Mouse (Mus musculus) embryonic facial prominence, embryonic 13.5 days (tissue): Measurements from ENCODE around the gene Thbs2. TPM values are rescaled to one million over a fixed set of nuclear protein-coding genes. Genes with fewer than 3 reads are reported as not detected.

Experiments
- ATAC-seq: fragments of 200-750 bp; cut with Nextera tagmentation; 2 replicates; pipeline ENCODE4 v1.8.0; 2017; ENCODE audit warnings: low read depth; ENCODE audit not compliant: insufficient number of reproducible peaks, insufficient read depth, low FRiP score, low TSS enrichment
- H3K27ac ChIP-seq: fragments of 300-500 bp; sonication (generic); 2 replicates; pipeline ENCODE4 v1.5.1; 2015; ENCODE audit warnings: moderate library complexity, mild to moderate bottlenecking, inconsistent platforms
- H3K27me3 ChIP-seq: fragments of 300-500 bp; sonication (generic); 2 replicates; pipeline ENCODE4 v1.6.1; 2015; ENCODE audit warnings: mild to moderate bottlenecking, inconsistent platforms
- H3K36me3 ChIP-seq: fragments of 300-500 bp; sonication (generic); 2 replicates; pipeline ENCODE4 v1.6.1; 2015; ENCODE audit warnings: mild to moderate bottlenecking, inconsistent platforms
- H3K4me1 ChIP-seq: fragments of 300-500 bp; sonication (generic); 2 replicates; pipeline ENCODE4 v1.6.1; 2015; ENCODE audit warnings: inconsistent platforms
- H3K4me2 ChIP-seq: fragments of 300-500 bp; sonication (generic); 2 replicates; pipeline ENCODE4 v1.6.1; 2015; ENCODE audit warnings: moderate library complexity, mild to moderate bottlenecking, inconsistent platforms
- H3K4me3 ChIP-seq: fragments of 300-500 bp; sonication (generic); 2 replicates; pipeline ENCODE4 v1.5.1; 2015; ENCODE audit warnings: mild to moderate bottlenecking, inconsistent platforms
- H3K9ac ChIP-seq: fragments of 300-500 bp; sonication (generic); 2 replicates; pipeline ENCODE4 v1.6.1; 2015; ENCODE audit warnings: mild to moderate bottlenecking, inconsistent platforms
- H3K9me3 ChIP-seq: fragments of 300-500 bp; sonication (generic); 2 replicates; pipeline ENCODE4 v1.6.1; 2016; ENCODE audit warnings: inconsistent platforms
- WGBS: fragments of 180-500 bp; shearing (Covaris S2); methylation state at CpG from one replicate; pipeline ENCODE4 v1.1.7; 2015; ENCODE audit warnings: mixed read lengths; 5-methylcytosine and 5-hydroxymethylcytosine counted together
- polyA plus RNA-seq: library from polyadenylated mRNA; unstranded; fragments of >200 nt; fragmentation: Nextera tagmentation; extraction: Ambion mirVana; gene quantifications from 2 replicates; pipeline ENCODE4 v1.2.1, GENCODE M21; 2015

The Thbs2 gene
- polyA plus RNA-seq, 1 experiment from 2014 or later, result 21.7 TPM

GRCm38 (mm10) chr17:14714782-14715181 lies 20.7 kb upstream of the Thbs2 start:
- H3K4me3 ChIP-seq, result no peak overlapping the region
- H3K27ac ChIP-seq, result no peak overlapping the region
- no peaks in the 10 kb centered on the region for H3K9me3 ChIP-seq
- 49% methylated on average over 8 of the region's 8 CpGs for WGBS
- H3K27me3 ChIP-seq, result no peaks in the 10 kb centered on the region
- no peak overlapping the region for H3K9ac ChIP-seq
- H3K4me1 ChIP-seq, result peaks cover 18% of the 10 kb centered on the region
- H3K36me3 ChIP-seq, result no peaks in the 10 kb centered on the region
- ATAC-seq, result no peak
- no peak overlapping the region for H3K4me2 ChIP-seq

- no peaks in the 10 kb centered on the region for H3K27me3 ChIP-seq
- WGBS, result 55% methylated on average over 3 of the region's 3 CpGs
- no peak overlapping the region for H3K9ac ChIP-seq
- no peak overlapping the region for H3K27ac ChIP-seq
- H3K4me3 ChIP-seq, result no peak overlapping the region
- no peak overlapping the region for H3K4me2 ChIP-seq
- H3K4me1 ChIP-seq, result peaks cover 18% of the 10 kb centered on the region
- no peaks in the 10 kb centered on the region for H3K36me3 ChIP-seq
- H3K9me3 ChIP-seq, result no peaks in the 10 kb centered on the region
- no peak for ATAC-seq
These were observed 20.3 kb upstream of the Thbs2 start for GRCm38 (mm10) chr17:14714374-14714773.

- Histone ChIP-seq H3K27ac (no peak overlapping the region), H3K4me2 (no peak overlapping the region), H3K4me1 (peaks cover 13% of the 10 kb centered on the region; the same call in 1 of the 2 replicates), H3K9ac (no peak overlapping the region), H3K27me3 (no peaks in the 10 kb centered on the region), H3K36me3 (no peaks in the 10 kb centered on the region), H3K9me3 (no peaks in the 10 kb centered on the region), H3K4me3 (no peak overlapping the region)
- ATAC-seq, result no peak
- 93% methylated on average over 3 of the region's 3 CpGs for whole genome bisulfite sequencing
These were observed 17.7 kb upstream of the Thbs2 start for GRCm38 (mm10) chr17:14711784-14712183.

GRCm38 (mm10) chr17:14711032-14711431 lies 17.0 kb upstream of the Thbs2 start:
- Histone ChIP-seq H3K9ac (no peak overlapping the region), H3K4me3 (no peak overlapping the region), H3K27ac (no peak overlapping the region), H3K4me2 (no peak overlapping the region), H3K27me3 (no peaks in the 10 kb centered on the region), H3K36me3 (no peaks in the 10 kb centered on the region), H3K9me3 (no peaks in the 10 kb centered on the region), H3K4me1 (peaks cover 13% of the 10 kb centered on the region; the same call in 1 of the 2 replicates)
- ATAC-seq, result no peak
- 92% methylated on average over 3 of the region's 3 CpGs for WGBS

GRCm38 (mm10) chr17:14706066-14706465 lies 12.0 kb upstream of the Thbs2 start:
- no peaks in the 10 kb centered on the region for H3K36me3 ChIP-seq
- no peak overlapping the region for H3K4me2 ChIP-seq
- no peak overlapping the region for H3K4me3 ChIP-seq
- H3K9me3 ChIP-seq, result no peaks in the 10 kb centered on the region
- no peaks in the 10 kb centered on the region for H3K27me3 ChIP-seq
- 91% methylated on average over 4 of the region's 4 CpGs for WGBS
- H3K4me1 ChIP-seq, result 0 out of 2 replicates have a peak, but pooled peaks cover 6% of the 10 kb centered on the region
- no peak overlapping the region for H3K9ac ChIP-seq
- ATAC-seq, result no peak
- H3K27ac ChIP-seq, result no peak overlapping the region

- Histone ChIP-seq H3K36me3 (no peaks in the 10 kb centered on the region), H3K4me2 (no peak overlapping the region), H3K4me1 (peaks cover 8% of the 10 kb centered on the region), H3K27ac (no peak overlapping the region), H3K4me3 (no peak overlapping the region), H3K27me3 (no peaks in the 10 kb centered on the region), H3K9ac (no peak overlapping the region), H3K9me3 (no peaks in the 10 kb centered on the region)
- WGBS, result 87% methylated on average over 2 of the region's 2 CpGs
- ATAC-seq, result no peak
These were observed 11.4 kb upstream of the Thbs2 start for GRCm38 (mm10) chr17:14705466-14705865.

- Histone ChIP-seq H3K9ac (no peak overlapping the region), H3K4me2 (no peak overlapping the region), H3K36me3 (no peaks in the 10 kb centered on the region), H3K27me3 (no peaks in the 10 kb centered on the region), H3K27ac (no peak overlapping the region), H3K4me1 (peaks cover 13% of the 10 kb centered on the region), H3K4me3 (no peak overlapping the region), H3K9me3 (no peaks in the 10 kb centered on the region)
- no peak for ATAC-seq
- 56% methylated on average over 6 of the region's 6 CpGs for WGBS
These were observed 9.7 kb upstream of the Thbs2 start for GRCm38 (mm10) chr17:14703771-14704170.

- peaks cover 13% of the 10 kb centered on the region for H3K4me1 ChIP-seq
- no peaks in the 10 kb centered on the region for H3K9me3 ChIP-seq
- no peak overlapping the region for H3K9ac ChIP-seq
- no peak for ATAC-seq
- H3K4me3 ChIP-seq, result no peak overlapping the region
- H3K36me3 ChIP-seq, result no peaks in the 10 kb centered on the region
- no peak overlapping the region for H3K4me2 ChIP-seq
- 46% methylated on average over 4 of the region's 4 CpGs for WGBS
- no peaks in the 10 kb centered on the region for H3K27me3 ChIP-seq
- no peak overlapping the region for H3K27ac ChIP-seq
These were observed 9.2 kb upstream of the Thbs2 start for GRCm38 (mm10) chr17:14703268-14703667.

GRCm38 (mm10) chr17:14702701-14703100 lies 8.7 kb upstream of the Thbs2 start:
- 66% methylated on average over 3 of the region's 3 CpGs for WGBS

GRCm38 (mm10) chr17:14701891-14702290 lies 7.9 kb upstream of the Thbs2 start:
- no peak overlapping the region for H3K4me3 ChIP-seq
- WGBS, result 57% methylated on average over 2 of the region's 2 CpGs
- peaks cover 13% of the 10 kb centered on the region for H3K4me1 ChIP-seq
- no peaks in the 10 kb centered on the region for H3K27me3 ChIP-seq
- H3K9me3 ChIP-seq, result no peaks in the 10 kb centered on the region
- no peak overlapping the region for H3K27ac ChIP-seq
- no peak overlapping the region for H3K4me2 ChIP-seq
- ATAC-seq, result no peak
- H3K36me3 ChIP-seq, result no peaks in the 10 kb centered on the region
- H3K9ac ChIP-seq, result no peak overlapping the region

More at GRCm38 (mm10) chr17:14702701-14703100, 8.7 kb upstream of the Thbs2 start:
- H3K9me3 ChIP-seq, result no peaks in the 10 kb centered on the region
- no peak overlapping the region for H3K27ac ChIP-seq
- no peaks in the 10 kb centered on the region for H3K36me3 ChIP-seq
- H3K27me3 ChIP-seq, result no peaks in the 10 kb centered on the region
- H3K4me3 ChIP-seq, result no peak overlapping the region
- peaks cover 13% of the 10 kb centered on the region for H3K4me1 ChIP-seq
- no peak overlapping the region for H3K9ac ChIP-seq
- no peak overlapping the region for H3K4me2 ChIP-seq
- ATAC-seq, result no peak

GRCm38 (mm10) chr17:14700204-14700603 lies 6.2 kb upstream of the Thbs2 start:
- Histone ChIP-seq H3K9ac (no peak overlapping the region), H3K4me2 (no peak overlapping the region), H3K27ac (no peak overlapping the region), H3K4me1 (peaks cover 13% of the 10 kb centered on the region), H3K27me3 (no peaks in the 10 kb centered on the region), H3K4me3 (no peak overlapping the region), H3K9me3 (no peaks in the 10 kb centered on the region), H3K36me3 (no peaks in the 10 kb centered on the region)
- ATAC-seq, result no peak
- WGBS, result 34% methylated on average over 5 of the region's 5 CpGs

GRCm38 (mm10) chr17:14698188-14698587 lies 4.2 kb upstream of the Thbs2 start:
- Histone ChIP-seq H3K9ac (no peak overlapping the region), H3K36me3 (no peaks in the 10 kb centered on the region), H3K27me3 (no peaks in the 10 kb centered on the region), H3K4me2 (no peak overlapping the region), H3K27ac (no peak overlapping the region), H3K4me1 (peaks cover 26% of the 10 kb centered on the region), H3K4me3 (no peak overlapping the region), H3K9me3 (no peaks in the 10 kb centered on the region)
- no peak for ATAC-seq
- 69% methylated on average over 6 of the region's 6 CpGs for WGBS

GRCm38 (mm10) chr17:14697096-14697495 lies 3.1 kb upstream of the Thbs2 start:
- Histone ChIP-seq H3K27me3 (no peaks in the 10 kb centered on the region), H3K9me3 (no peaks in the 10 kb centered on the region), H3K4me1 (peaks cover 27% of the 10 kb centered on the region), H3K9ac (no peak overlapping the region), H3K4me2 (no peak overlapping the region), H3K36me3 (no peaks in the 10 kb centered on the region), H3K27ac (no peak overlapping the region), H3K4me3 (no peak overlapping the region)
- no peak for ATAC-seq
- WGBS, result 82% methylated on average over 6 of the region's 6 CpGs
